Mouse (Mus musculus): Measurements from ENCODE around the gene Taar2. TPM values are rescaled to one million over a fixed set of nuclear protein-coding genes. Genes with fewer than 3 reads are reported as not detected.

Taar2 gene
- not detected for polyA plus RNA-seq (2015; fragmentation: Illumina TruSeq; extraction: RNeasy Lipid Tissue Mini Kit (QIAGEN cat#74804); ENCODE audit: low read depth, low replicate concordance)

DNA sequence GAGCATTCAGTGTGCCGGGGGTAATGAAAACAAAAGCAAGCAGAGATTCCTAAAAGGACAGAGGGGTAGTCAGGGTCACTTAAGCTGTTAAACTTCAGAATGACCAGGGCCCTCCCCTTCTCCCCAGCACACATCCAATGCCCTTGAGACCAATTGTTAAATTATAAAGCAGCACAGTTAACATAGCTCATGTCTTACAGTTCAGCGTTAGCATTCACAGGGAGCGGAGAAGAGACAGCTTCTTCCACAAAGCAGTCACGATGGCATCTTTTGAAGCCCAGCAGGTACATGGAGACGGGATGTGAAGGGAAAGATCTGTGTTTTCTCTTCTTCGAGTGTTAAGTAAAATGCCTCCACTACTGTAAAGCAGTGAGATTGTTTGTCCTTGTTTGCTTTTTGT lies at the start of gene Taar2:
Taar2 (plus strand) TSS at position 261 of the 400 bp plus-strand sequence.

DNA sequence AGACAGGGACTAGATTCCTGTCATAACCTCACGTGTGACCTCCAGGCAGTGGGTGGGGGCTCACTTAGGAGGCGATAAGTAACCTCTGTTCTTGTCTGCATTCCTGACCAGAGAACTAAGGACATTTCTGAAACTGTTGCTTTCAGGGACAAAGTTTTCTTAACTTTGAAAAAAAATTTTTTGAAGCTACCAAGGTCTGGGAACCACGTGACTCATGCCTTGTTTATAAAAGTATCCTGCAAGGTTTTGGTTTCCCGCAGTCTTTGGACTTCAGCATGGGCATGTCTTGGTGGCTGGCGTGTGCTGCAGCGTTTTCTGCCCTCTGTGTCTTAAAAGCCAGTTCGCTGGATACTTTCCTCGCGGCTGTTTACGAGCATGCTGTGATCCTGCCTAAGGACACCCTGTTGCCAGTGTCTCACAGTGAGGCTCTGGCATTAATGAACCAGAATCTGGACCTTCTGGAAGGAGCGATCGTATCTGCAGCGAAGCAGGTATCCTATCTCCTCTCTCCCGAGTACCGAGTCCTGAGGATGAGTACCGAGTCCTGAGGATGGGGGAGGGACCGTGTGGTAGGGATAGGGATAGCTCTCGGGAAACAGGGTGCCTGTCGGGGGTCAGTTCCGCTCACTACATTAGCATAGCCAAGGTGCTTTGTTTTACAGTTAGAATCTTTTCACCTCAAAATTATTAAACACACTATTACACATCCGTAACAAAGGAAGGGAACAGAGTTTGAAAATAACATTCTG lies 43.6 kb upstream of the Taar2 start, which contains the start of gene Vnn1:
Vnn1 (plus strand) TSS at position 88 of the 749 bp plus-strand sequence.

DNA sequence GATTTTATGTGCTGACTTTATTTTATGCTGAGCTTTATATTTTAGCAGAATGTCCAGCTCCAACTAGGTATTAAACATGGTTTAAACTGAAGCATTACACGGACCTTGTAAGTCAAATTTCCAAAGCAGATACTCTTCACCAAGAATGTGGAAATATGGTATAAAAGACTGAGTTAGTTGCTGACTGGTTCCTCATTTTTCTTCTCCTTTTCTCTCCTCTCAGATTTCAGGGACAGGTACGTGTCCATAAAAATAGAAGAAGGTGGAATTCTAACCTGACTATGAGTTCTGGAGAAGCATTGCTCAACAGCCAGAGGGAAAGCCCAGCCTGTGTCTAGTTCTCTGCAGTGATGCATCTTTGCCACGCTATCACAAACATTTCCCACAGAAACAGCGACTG lies 18.3 kb upstream of the Taar2 start, which contains the start of gene Taar1:
Taar1 (plus strand) TSS at position 301 of the 400 bp plus-strand sequence.

DNA sequence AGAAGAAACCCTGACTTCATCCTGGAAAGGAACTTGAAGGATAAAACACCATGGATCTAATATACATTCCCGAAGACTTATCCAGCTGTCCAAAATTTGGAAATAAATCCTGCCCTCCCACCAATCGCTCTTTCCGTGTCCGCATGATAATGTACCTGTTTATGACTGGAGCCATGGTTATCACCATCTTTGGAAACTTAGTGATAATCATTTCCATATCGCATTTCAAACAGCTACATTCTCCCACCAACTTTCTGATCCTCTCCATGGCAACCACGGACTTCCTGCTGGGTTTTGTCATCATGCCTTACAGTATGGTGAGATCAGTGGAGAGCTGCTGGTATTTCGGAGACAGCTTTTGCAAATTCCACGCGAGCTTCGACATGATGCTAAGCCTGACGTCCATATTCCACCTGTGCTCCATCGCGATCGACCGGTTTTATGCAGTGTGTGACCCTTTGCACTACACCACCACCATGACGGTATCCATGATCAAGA lies 11.2 kb downstream of the Taar2 start, which contains the start of gene Taar3:
Taar3 (plus strand) TSS at position 51 of the 498 bp plus-strand sequence.

DNA sequence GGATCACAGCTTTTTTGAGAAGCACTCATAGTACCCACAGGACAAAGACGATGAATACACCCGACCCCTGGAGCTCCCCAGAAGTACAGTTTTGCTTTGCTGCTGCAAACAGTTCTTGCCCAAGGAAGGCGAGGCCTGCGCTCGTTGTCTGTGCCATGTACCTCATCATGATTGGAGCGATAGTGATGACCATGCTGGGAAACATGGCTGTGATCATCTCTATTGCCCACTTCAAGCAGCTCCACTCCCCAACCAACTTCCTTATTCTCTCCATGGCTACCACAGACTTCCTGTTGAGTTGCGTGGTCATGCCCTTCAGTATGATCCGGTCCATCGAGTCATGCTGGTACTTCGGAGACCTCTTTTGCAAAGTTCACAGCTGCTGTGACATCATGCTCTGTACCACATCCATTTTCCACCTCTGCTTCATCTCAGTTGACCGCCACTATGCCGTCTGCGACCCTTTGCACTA lies 22.1 kb downstream of the Taar2 start, which contains the start of gene Taar4:
Taar4 (plus strand) TSS at position 51 of the 472 bp plus-strand sequence.

DNA sequence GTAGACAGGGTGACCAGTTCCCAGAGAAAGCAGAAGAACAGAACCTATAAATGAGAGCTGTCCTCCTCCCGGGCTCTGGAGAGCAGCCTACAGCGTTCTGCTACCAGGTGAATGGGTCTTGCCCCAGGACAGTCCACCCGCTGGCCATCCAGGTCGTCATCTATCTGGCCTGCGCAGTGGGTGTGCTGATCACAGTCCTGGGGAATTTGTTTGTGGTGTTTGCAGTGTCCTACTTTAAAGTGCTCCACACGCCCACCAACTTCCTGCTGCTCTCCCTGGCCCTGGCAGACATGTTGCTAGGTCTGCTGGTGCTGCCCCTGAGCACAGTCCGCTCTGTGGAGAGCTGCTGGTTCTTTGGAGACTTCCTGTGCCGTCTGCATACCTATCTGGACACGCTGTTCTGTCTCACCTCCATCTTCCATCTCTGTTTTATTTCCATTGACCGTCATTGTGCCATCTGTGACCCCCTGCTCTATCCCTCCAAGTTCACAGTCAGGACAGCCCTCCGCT lies 32.3 kb downstream of the Taar2 start, which contains the start of gene Taar5:
Taar5 (plus strand) TSS at position 51 of the 510 bp plus-strand sequence.

DNA sequence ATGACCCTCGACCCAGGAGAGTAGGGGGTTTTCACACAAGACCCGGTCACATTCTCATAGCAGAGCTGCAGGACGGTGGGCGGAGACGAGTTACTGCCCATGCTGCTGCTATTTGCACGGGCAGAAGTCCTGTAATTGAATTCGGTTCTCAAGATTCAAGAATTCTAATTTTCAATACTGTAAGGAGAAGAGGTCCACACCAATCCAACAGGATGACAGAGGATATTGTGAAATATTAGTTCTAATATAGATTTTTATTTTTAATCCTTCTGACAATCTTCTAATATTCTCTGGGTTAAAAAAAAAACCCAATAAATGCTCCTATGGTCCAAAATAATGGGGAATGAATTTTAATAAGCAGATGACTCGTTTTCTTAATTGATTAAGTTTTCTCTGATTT lies 47.2 kb downstream of the Taar2 start, which contains the start of gene Taar6:
Taar6 (minus strand) TSS at position 101 of the 400 bp plus-strand sequence.

Other genes starting within 250 kb of the Taar2 start
- gene Rps12, start 151.3 kb upstream of the Taar2 start, polyA plus RNA-seq (2015; fragmentation: Illumina TruSeq; extraction: RNeasy Lipid Tissue Mini Kit (QIAGEN cat#74804); ENCODE audit: low read depth, low replicate concordance) = 1,204 TPM
- gene Slc18b1, start 141.6 kb upstream of the Taar2 start, polyA plus RNA-seq (2015; fragmentation: Illumina TruSeq; extraction: RNeasy Lipid Tissue Mini Kit (QIAGEN cat#74804); ENCODE audit: low read depth, low replicate concordance) = 18.0 TPM
- not detected for gene Vnn3, start 87.1 kb upstream of the Taar2 start, polyA plus RNA-seq (2015; fragmentation: Illumina TruSeq; extraction: RNeasy Lipid Tissue Mini Kit (QIAGEN cat#74804); ENCODE audit: low read depth, low replicate concordance)
- 0.24 TPM for gene Vnn1, start 43.9 kb upstream of the Taar2 start, polyA plus RNA-seq (2015; fragmentation: Illumina TruSeq; extraction: RNeasy Lipid Tissue Mini Kit (QIAGEN cat#74804); ENCODE audit: low read depth, low replicate concordance)
- not detected for gene Taar1, start 18.2 kb upstream of the Taar2 start, polyA plus RNA-seq (2015; fragmentation: Illumina TruSeq; extraction: RNeasy Lipid Tissue Mini Kit (QIAGEN cat#74804); ENCODE audit: low read depth, low replicate concordance)
- not detected for gene Taar3, start 11.0 kb downstream of the Taar2 start, polyA plus RNA-seq (2015; fragmentation: Illumina TruSeq; extraction: RNeasy Lipid Tissue Mini Kit (QIAGEN cat#74804); ENCODE audit: low read depth, low replicate concordance)
- gene Taar4, start 21.9 kb downstream of the Taar2 start, polyA plus RNA-seq (2015; fragmentation: Illumina TruSeq; extraction: RNeasy Lipid Tissue Mini Kit (QIAGEN cat#74804); ENCODE audit: low read depth, low replicate concordance) = not detected
- gene Taar5, start 32.1 kb downstream of the Taar2 start, polyA plus RNA-seq (2015; fragmentation: Illumina TruSeq; extraction: RNeasy Lipid Tissue Mini Kit (QIAGEN cat#74804); ENCODE audit: low read depth, low replicate concordance) = not detected
- gene Taar6, start 47.1 kb downstream of the Taar2 start, polyA plus RNA-seq (2015; fragmentation: Illumina TruSeq; extraction: RNeasy Lipid Tissue Mini Kit (QIAGEN cat#74804); ENCODE audit: low read depth, low replicate concordance) = not detected
- not detected for gene Taar7a, start 54.9 kb downstream of the Taar2 start, polyA plus RNA-seq (2015; fragmentation: Illumina TruSeq; extraction: RNeasy Lipid Tissue Mini Kit (QIAGEN cat#74804); ENCODE audit: low read depth, low replicate concordance)
- gene Taar7b, start 61.4 kb downstream of the Taar2 start, polyA plus RNA-seq (2015; fragmentation: Illumina TruSeq; extraction: RNeasy Lipid Tissue Mini Kit (QIAGEN cat#74804); ENCODE audit: low read depth, low replicate concordance) = not detected
- not detected for gene Taar7d, start 88.7 kb downstream of the Taar2 start, polyA plus RNA-seq (2015; fragmentation: Illumina TruSeq; extraction: RNeasy Lipid Tissue Mini Kit (QIAGEN cat#74804); ENCODE audit: low read depth, low replicate concordance)
- gene Taar7e, start 99.0 kb downstream of the Taar2 start, polyA plus RNA-seq (2015; fragmentation: Illumina TruSeq; extraction: RNeasy Lipid Tissue Mini Kit (QIAGEN cat#74804); ENCODE audit: low read depth, low replicate concordance) = not detected
- gene Taar7f, start 110.9 kb downstream of the Taar2 start, polyA plus RNA-seq (2015; fragmentation: Illumina TruSeq; extraction: RNeasy Lipid Tissue Mini Kit (QIAGEN cat#74804); ENCODE audit: low read depth, low replicate concordance) = not detected
- gene Taar8a, start 137.9 kb downstream of the Taar2 start, polyA plus RNA-seq (2015; fragmentation: Illumina TruSeq; extraction: RNeasy Lipid Tissue Mini Kit (QIAGEN cat#74804); ENCODE audit: low read depth, low replicate concordance) = not detected
- gene Taar8b, start 153.7 kb downstream of the Taar2 start, polyA plus RNA-seq (2015; fragmentation: Illumina TruSeq; extraction: RNeasy Lipid Tissue Mini Kit (QIAGEN cat#74804); ENCODE audit: low read depth, low replicate concordance) = not detected
- gene Taar8c, start 163.3 kb downstream of the Taar2 start, polyA plus RNA-seq (2015; fragmentation: Illumina TruSeq; extraction: RNeasy Lipid Tissue Mini Kit (QIAGEN cat#74804); ENCODE audit: low read depth, low replicate concordance) = not detected
- not detected for gene Taar9, start 171.0 kb downstream of the Taar2 start, polyA plus RNA-seq (2015; fragmentation: Illumina TruSeq; extraction: RNeasy Lipid Tissue Mini Kit (QIAGEN cat#74804); ENCODE audit: low read depth, low replicate concordance)
- 163 TPM for gene Stx7, start 210.7 kb downstream of the Taar2 start, polyA plus RNA-seq (2015; fragmentation: Illumina TruSeq; extraction: RNeasy Lipid Tissue Mini Kit (QIAGEN cat#74804); ENCODE audit: low read depth, low replicate concordance)